ENCODE assay signal across 15 mouse cellular contexts in genomic region chr8:12398011-12398945, GRCm38 (mm10). TPM values are rescaled to one million over a fixed set of nuclear protein-coding genes. Genes with fewer than 3 reads are reported as not detected.
DNase-seq lines count a peak whose midpoint lies in the region; ATAC-seq and TF ChIP-seq lines count a peak whose summit lies in the region.
"Had no signal": no experiment of that assay in that cellular context is flagged by ENCODE, and none has a peak within 500 bp of the region (broad histone marks: within the 10 kb centered on the region; RNA-seq: fewer than 3 reads in every experiment).

No protein-coding gene starts in this region.

- no peak for TF ChIP-seq CTCF in ES-Bruce4 (IDR thresholded peaks at IDR 0.05; ENCODE audit: low read depth, low read length)

- no peaks in the 10 kb centered on the region for H3K4me1 ChIP-seq in ES-Bruce4 (ENCODE audit: control insufficient read depth, insufficient read depth, low read length)
- H3K4me1 ChIP-seq in hindbrain, embryonic 11.5 days (replicated peaks; ENCODE audit: control insufficient read depth, insufficient read depth, low read length), result peaks cover 20% of the 10 kb centered on the region
- peaks cover 32% of the 10 kb centered on the region; the same call in 1 of the 2 replicates for H3K4me1 ChIP-seq in midbrain, embryonic 14.5 days (ENCODE audit: control insufficient read depth, insufficient read depth, low read length)

- 2% methylated on average over 21 of the region's 21 CpGs for WGBS in hindbrain, embryonic 11.5 days
- WGBS in midbrain, embryonic 14.5 days, result 2% methylated on average over 21 of the region's 21 CpGs

- no peaks in the 10 kb centered on the region for H3K9me3 ChIP-seq in ES-Bruce4 (replicated peaks; ENCODE audit: control insufficient read depth, insufficient read depth, low read length, poor library complexity, severe bottlenecking)
- H3K9me3 ChIP-seq in hindbrain, embryonic 11.5 days (ENCODE audit: control insufficient read depth, low read length), result no peaks in the 10 kb centered on the region
- no peaks in the 10 kb centered on the region for H3K9me3 ChIP-seq in midbrain, embryonic 14.5 days (ENCODE audit: control insufficient read depth, low read length)

- peaks cover 51% of the 10 kb centered on the region for H3K27me3 ChIP-seq in ES-Bruce4 (ENCODE audit: control insufficient read depth, insufficient read depth, low read length, poor library complexity, severe bottlenecking)
- peaks cover 38% of the 10 kb centered on the region for H3K27me3 ChIP-seq in hindbrain, embryonic 11.5 days (ENCODE audit: control insufficient read depth, insufficient read depth, low read length)
- peaks cover 28% of the 10 kb centered on the region for H3K27me3 ChIP-seq in midbrain, embryonic 14.5 days (ENCODE audit: control insufficient read depth, insufficient read depth, low read length)

- ATAC-seq in hindbrain, embryonic 11.5 days (ENCODE audit: low FRiP score), result no peak
- no peak for ATAC-seq in midbrain, embryonic 14.5 days (ENCODE audit: low FRiP score, low TSS enrichment)

- no peak for TF ChIP-seq EP300 in ES-Bruce4 (IDR thresholded peaks at IDR 0.05; ENCODE audit: insufficient read depth, low read depth, low read length)

- TF ChIP-seq POLR2A in ES-Bruce4 (IDR thresholded peaks at IDR 0.05; ENCODE audit: insufficient read depth, low read length), result no peak

- DNase-seq in embryo, embryonic 9.5 days (ENCODE audit: extremely low spot score), result peak; percentile 28
- peak; percentile 65 for DNase-seq in hindbrain, embryonic 11.5 days (ENCODE audit: low spot score)
- peak; percentile 49 for DNase-seq in midbrain, embryonic 14.5 days
- no peak for DNase-seq in urinary bladder, postnatal 36 days (ENCODE audit: low spot score in 2 of 2)
- DNase-seq in frontal cortex, postnatal 14 days (ENCODE audit: low spot score in 2 of 2), result no peak
- DNase-seq in B cell, adult 2 months, result no peak
- DNase-seq in cerebellum, adult 8-10 months, result no peak
- DNase-seq: adrenal gland, postnatal 25 days; cerebellum, adult 11-12 months; gastrocnemius, postnatal 14 days; kidney, adult 2 months; left cerebral cortex, postnatal 4 days; lung, postnatal 4 days had no signal

- H3K27ac ChIP-seq in ES-Bruce4 (ENCODE audit: insufficient read depth, low read length), result no peak overlapping the region
- peak overlapping the region; percentile 94; the same call in 1 of the 2 replicates for H3K27ac ChIP-seq in hindbrain, embryonic 11.5 days (ENCODE audit: low read depth, low read length)
- H3K27ac ChIP-seq in midbrain, embryonic 14.5 days (replicated peaks; ENCODE audit: low read depth, low read length), result peak overlapping the region; percentile 86

- H3K36me3 ChIP-seq in ES-Bruce4 (ENCODE audit: control insufficient read depth, insufficient read depth, low read length, poor library complexity, severe bottlenecking), result no peaks in the 10 kb centered on the region
- H3K36me3 ChIP-seq in hindbrain, embryonic 11.5 days (ENCODE audit: control insufficient read depth, insufficient read depth, low read length), result no peaks in the 10 kb centered on the region
- no peaks in the 10 kb centered on the region for H3K36me3 ChIP-seq in midbrain, embryonic 14.5 days (ENCODE audit: control insufficient read depth, insufficient read depth, low read length)

- H3K4me3 ChIP-seq in ES-Bruce4 (ENCODE audit: low read depth, low read length), result no peak overlapping the region
- peak overlapping the region; percentile 78 for H3K4me3 ChIP-seq in hindbrain, embryonic 11.5 days (ENCODE audit: low read depth, low read length)
- H3K4me3 ChIP-seq in midbrain, embryonic 14.5 days (replicated peaks; ENCODE audit: low read depth, low read length), result peak overlapping the region; percentile 55

- H3K9ac ChIP-seq in ES-Bruce4 (ENCODE audit: low read depth, poor library complexity, severe bottlenecking), result peak overlapping the region; percentile 89; the same call in 1 of the 2 replicates
- H3K9ac ChIP-seq in hindbrain, embryonic 11.5 days (ENCODE audit: low read depth, low read length), result peak overlapping the region; percentile 94
- H3K9ac ChIP-seq in midbrain, embryonic 14.5 days (replicated peaks; ENCODE audit: low read length), result peak overlapping the region; percentile 72

- peak overlapping the region; percentile 62 for H3K4me2 ChIP-seq in hindbrain, embryonic 11.5 days (replicated peaks; ENCODE audit: low read depth, low read length)
- H3K4me2 ChIP-seq in midbrain, embryonic 14.5 days (ENCODE audit: low read length), result peak overlapping the region; percentile 64

RNA-seq across cellular contexts. Expression of gene Sox1, which starts 3.2 kb away (rescaled TPM):
- 0.37 and 0.50 TPM in 2 replicates for polyA plus RNA-seq in ES-Bruce4 (2011; ENCODE audit: insufficient read depth, insufficient read length, low read depth, missing spikeins)
- polyA plus RNA-seq in hindbrain, embryonic 11.5 days (2014; fragmentation: Nextera tagmentation; extraction: Ambion mirVana), result 5.3 and 5.5 TPM in 2 replicates
- polyA plus RNA-seq in midbrain, embryonic 14.5 days (2014; fragmentation: Nextera tagmentation; extraction: Ambion mirVana), result 3.4 and 3.8 TPM in 2 replicates
- polyA plus RNA-seq: kidney, adult 2 months; liver, embryonic 16.5 days had no signal

Comparison
In these comparisons a context has a peak if more than half of its experiments do, and no peak if none do; other contexts are left out.
1. DNase-seq: peak in embryo, embryonic 9.5 days (single experiment), hindbrain, embryonic 11.5 days (single experiment) and midbrain, embryonic 14.5 days (single experiment); none in urinary bladder, postnatal 36 days (0 of 2), frontal cortex, postnatal 14 days (0 of 2), B cell, adult 2 months (0 of 2) and cerebellum, adult 8-10 months (single experiment).
2. Peak in every context shown above with its lines, with median percentiles within 50 percentile points of each other: H3K9ac ChIP-seq.